Mouse (Mus musculus) embryonic facial prominence, embryonic 13.5 days (tissue): ENCODE data around the gene Dcaf10. TPM values are rescaled to one million over a fixed set of nuclear protein-coding genes. Genes with fewer than 3 reads are reported as not detected.
"Not testable (repeated sequence)": the region's sequence is repeated elsewhere in the genome, so short reads cannot be mapped to it uniquely, and the experiment has no call there.

Experiments
- ATAC-seq: fragments of 200-750 bp; cut with Nextera tagmentation; 2 replicates; pipeline ENCODE4 v1.8.0; 2017; ENCODE audit warnings: low read depth; ENCODE audit not compliant: insufficient number of reproducible peaks, insufficient read depth, low FRiP score, low TSS enrichment
- H3K27ac ChIP-seq: fragments of 300-500 bp; sonication (generic); 2 replicates; pipeline ENCODE4 v1.5.1; 2015; ENCODE audit warnings: moderate library complexity, mild to moderate bottlenecking, inconsistent platforms
- H3K27me3 ChIP-seq: fragments of 300-500 bp; sonication (generic); 2 replicates; pipeline ENCODE4 v1.6.1; 2015; ENCODE audit warnings: mild to moderate bottlenecking, inconsistent platforms
- H3K36me3 ChIP-seq: fragments of 300-500 bp; sonication (generic); 2 replicates; pipeline ENCODE4 v1.6.1; 2015; ENCODE audit warnings: mild to moderate bottlenecking, inconsistent platforms
- H3K4me1 ChIP-seq: fragments of 300-500 bp; sonication (generic); 2 replicates; pipeline ENCODE4 v1.6.1; 2015; ENCODE audit warnings: inconsistent platforms
- H3K4me2 ChIP-seq: fragments of 300-500 bp; sonication (generic); 2 replicates; pipeline ENCODE4 v1.6.1; 2015; ENCODE audit warnings: moderate library complexity, mild to moderate bottlenecking, inconsistent platforms
- H3K4me3 ChIP-seq: fragments of 300-500 bp; sonication (generic); 2 replicates; pipeline ENCODE4 v1.5.1; 2015; ENCODE audit warnings: mild to moderate bottlenecking, inconsistent platforms
- H3K9ac ChIP-seq: fragments of 300-500 bp; sonication (generic); 2 replicates; pipeline ENCODE4 v1.6.1; 2015; ENCODE audit warnings: mild to moderate bottlenecking, inconsistent platforms
- H3K9me3 ChIP-seq: fragments of 300-500 bp; sonication (generic); 2 replicates; pipeline ENCODE4 v1.6.1; 2016; ENCODE audit warnings: inconsistent platforms
- WGBS: fragments of 180-500 bp; shearing (Covaris S2); methylation state at CpG from one replicate; pipeline ENCODE4 v1.1.7; 2015; ENCODE audit warnings: mixed read lengths; 5-methylcytosine and 5-hydroxymethylcytosine counted together
- polyA plus RNA-seq: library from polyadenylated mRNA; unstranded; fragments of >200 nt; fragmentation: Nextera tagmentation; extraction: Ambion mirVana; gene quantifications from 2 replicates; pipeline ENCODE4 v1.2.1, GENCODE M21; 2015

The Dcaf10 gene
- polyA plus RNA-seq, 1 experiment from 2014 or later: 12.5 TPM

GRCm38 (mm10) chr4:45342286-45343155 lies 620 bp downstream of the Dcaf10 start, which contains the start of gene Exosc3:
Exosc3 (minus strand) TSS chr4:45342732.
- Histone ChIP-seq H3K4me1 (peaks cover 22% of the 10 kb centered on the region), H3K9ac (peak within 1 kb of the TSS; percentile 97), H3K9me3 (no peaks in the 10 kb centered on the region), H3K36me3 (peaks cover 19% of the 10 kb centered on the region), H3K27ac (peak within 1 kb of the TSS; percentile 97), H3K4me2 (peak within 1 kb of the TSS; percentile 80), H3K27me3 (no peaks in the 10 kb centered on the region), H3K4me3 (peak within 1 kb of the TSS; percentile 97)
- ATAC-seq: peak; percentile 87
- WGBS: under 1% methylated on average over 76 of the region's 76 CpGs

- no peak for ATAC-seq
- Histone ChIP-seq H3K9me3 (no peaks in the 10 kb centered on the region), H3K36me3 (peaks cover 28% of the 10 kb centered on the region), H3K27ac (no peak overlapping the region), H3K9ac (no peak overlapping the region), H3K4me1 (no peaks in the 10 kb centered on the region), H3K4me2 (no peak overlapping the region), H3K4me3 (no peak overlapping the region), H3K27me3 (no peaks in the 10 kb centered on the region)
- 88% methylated on average over 3 of the region's 3 CpGs for WGBS
These were observed 14.8 kb downstream of the Dcaf10 start for GRCm38 (mm10) chr4:45356653-45357052.

DNA sequence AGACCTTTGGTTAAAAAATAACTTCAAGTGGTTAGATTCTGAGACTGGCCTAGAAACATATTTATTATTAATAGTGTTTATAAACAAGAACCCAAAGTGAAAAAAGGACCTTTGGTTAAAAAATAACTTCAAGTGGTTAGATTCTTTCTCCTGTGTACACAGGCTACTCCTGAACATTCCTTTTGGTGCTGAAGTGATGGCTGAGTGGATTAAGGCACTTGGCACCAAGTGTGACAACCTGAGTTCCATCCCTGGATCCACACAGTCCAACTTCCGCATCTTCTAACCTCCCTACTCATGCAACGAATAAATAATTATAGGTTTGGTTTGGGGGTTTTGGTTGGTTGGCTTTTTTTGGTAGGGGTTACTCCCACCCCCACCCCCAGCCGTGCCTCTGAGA lies 29.4 kb downstream of the Dcaf10 start:
- H3K9me3 ChIP-seq: no peaks in the 10 kb centered on the region
- no peaks in the 10 kb centered on the region for H3K27me3 ChIP-seq
- H3K4me3 ChIP-seq: no peak overlapping the region
- H3K27ac ChIP-seq: no peak overlapping the region
- ATAC-seq: no peak
- 70% methylated on average over 3 of the region's 3 CpGs for WGBS
- no peaks in the 10 kb centered on the region for H3K4me1 ChIP-seq
- H3K36me3 ChIP-seq: peaks cover 67% of the 10 kb centered on the region
- no peak overlapping the region for H3K4me2 ChIP-seq
- H3K9ac ChIP-seq: no peak overlapping the region

- Histone ChIP-seq H3K4me3 (no peak overlapping the region), H3K4me1 (no peaks in the 10 kb centered on the region), H3K4me2 (no peak overlapping the region), H3K27me3 (no peaks in the 10 kb centered on the region), H3K9ac (no peak overlapping the region), H3K27ac (no peak overlapping the region), H3K36me3 (peaks cover 75% of the 10 kb centered on the region), H3K9me3 (no peaks in the 10 kb centered on the region)
- no peak for ATAC-seq
- 93% methylated on average over 5 of the region's 5 CpGs for WGBS
These were observed 33.0 kb downstream of the Dcaf10 start for GRCm38 (mm10) chr4:45374879-45375278.

DNA sequence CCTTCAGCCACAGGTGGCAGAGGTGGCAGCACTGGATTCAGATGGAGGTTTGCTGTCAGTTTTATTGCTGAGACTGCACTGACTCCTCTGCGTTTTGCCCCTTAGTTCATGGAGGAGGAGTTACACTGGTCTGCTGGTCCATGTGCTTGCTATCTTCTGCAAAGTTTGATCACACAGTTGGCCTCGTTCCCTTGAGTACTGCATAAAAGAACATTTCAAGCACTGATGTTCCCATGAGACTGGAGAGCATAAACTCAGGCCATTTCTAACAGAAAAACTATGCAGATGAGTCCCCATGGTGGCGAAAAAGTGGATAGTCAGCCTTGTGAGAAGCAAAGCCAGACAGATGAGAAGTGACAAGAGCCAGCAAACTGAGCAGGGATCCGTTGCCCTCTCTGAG lies 34.7 kb downstream of the Dcaf10 start:
- H3K4me3 ChIP-seq: no peak overlapping the region
- peaks cover 63% of the 10 kb centered on the region for H3K36me3 ChIP-seq
- H3K4me2 ChIP-seq: no peak overlapping the region
- WGBS: 89% methylated on average over 4 of the region's 4 CpGs
- H3K27me3 ChIP-seq: no peaks in the 10 kb centered on the region
- no peak for ATAC-seq
- H3K9me3 ChIP-seq: no peaks in the 10 kb centered on the region
- no peak overlapping the region for H3K27ac ChIP-seq
- H3K9ac ChIP-seq: no peak overlapping the region
- no peaks in the 10 kb centered on the region for H3K4me1 ChIP-seq

- not testable (repeated sequence) for H3K4me2 ChIP-seq, H3K9ac ChIP-seq, H3K4me3 ChIP-seq, H3K9me3 ChIP-seq, ATAC-seq, H3K27ac ChIP-seq, H3K27me3 ChIP-seq, H3K4me1 ChIP-seq
- H3K36me3 ChIP-seq: peaks cover 21% of the 10 kb centered on the region
- 88% methylated on average over 10 of the region's 10 CpGs for WGBS
These were observed 39.1 kb downstream of the Dcaf10 start for GRCm38 (mm10) chr4:45380903-45381580.

GRCm38 (mm10) chr4:45382133-45382532 lies 40.2 kb downstream of the Dcaf10 start:
- not testable (repeated sequence) for H3K27ac ChIP-seq, H3K9ac ChIP-seq, H3K9me3 ChIP-seq, H3K4me2 ChIP-seq, H3K27me3 ChIP-seq, H3K4me1 ChIP-seq, ATAC-seq, H3K4me3 ChIP-seq
- peaks cover 13% of the 10 kb centered on the region for H3K36me3 ChIP-seq
- 79% methylated on average over 2 of the region's 2 CpGs for WGBS

DNA sequence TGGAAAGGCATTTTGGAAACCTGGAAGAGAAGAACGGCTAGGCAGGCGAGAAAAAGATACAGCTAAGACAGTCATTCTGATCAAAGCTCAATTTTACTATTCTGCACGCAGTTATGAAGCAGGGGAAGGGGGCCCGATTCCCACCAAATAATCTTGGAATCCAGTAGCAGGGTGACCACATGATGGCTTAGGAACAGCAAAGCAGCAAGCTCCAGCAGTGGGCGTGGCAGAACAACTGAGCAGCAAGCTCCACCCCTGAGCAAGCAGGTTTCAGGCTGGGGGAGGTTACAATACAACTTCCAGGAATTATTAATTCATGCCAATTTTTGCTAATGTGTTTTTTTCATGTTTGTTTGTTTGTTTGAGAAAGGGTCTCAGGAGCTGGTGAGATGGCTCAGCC lies 45.4 kb downstream of the Dcaf10 start:
- H3K9ac ChIP-seq, H3K27ac ChIP-seq, H3K4me1 ChIP-seq, H3K4me3 ChIP-seq, H3K36me3 ChIP-seq, H3K9me3 ChIP-seq, H3K27me3 ChIP-seq, H3K4me2 ChIP-seq, ATAC-seq: not testable (repeated sequence)
- WGBS: 93% methylated on average over 5 of the region's 5 CpGs

DNA sequence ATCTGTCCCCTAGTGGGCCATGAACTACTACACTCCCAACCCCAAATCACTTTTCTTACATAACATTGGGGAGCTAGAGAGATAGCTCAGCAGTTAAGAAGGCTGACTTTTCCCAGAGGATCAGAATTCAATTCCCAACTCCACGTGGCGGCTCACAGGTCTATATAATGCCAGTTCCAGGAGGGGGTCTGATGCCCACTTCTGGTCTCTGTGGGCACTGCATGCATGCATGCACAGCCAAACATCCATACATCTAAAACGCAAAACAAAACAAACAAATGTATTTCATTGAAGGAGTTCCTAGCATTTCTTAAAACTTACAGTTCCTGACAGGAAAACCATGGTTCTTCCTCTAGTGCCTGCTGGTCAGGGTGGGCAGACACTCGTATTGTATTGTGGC lies 50.2 kb downstream of the Dcaf10 start:
- Histone ChIP-seq H3K27ac (no peak overlapping the region), H3K27me3 (no peaks in the 10 kb centered on the region), H3K4me2 (no peak overlapping the region), H3K4me1 (no peaks in the 10 kb centered on the region), H3K9ac (no peak overlapping the region), H3K36me3 (peaks cover 14% of the 10 kb centered on the region), H3K9me3 (no peaks in the 10 kb centered on the region), H3K4me3 (no peak overlapping the region)
- 77% methylated on average over 4 of the region's 4 CpGs for WGBS
- ATAC-seq: no peak

GRCm38 (mm10) chr4:45392572-45392971 lies 50.7 kb downstream of the Dcaf10 start:
- WGBS: 64% methylated on average over 11 of the region's 11 CpGs
- H3K4me2 ChIP-seq: no peak overlapping the region
- H3K9ac ChIP-seq: no peak overlapping the region
- H3K9me3 ChIP-seq: no peaks in the 10 kb centered on the region
- H3K4me1 ChIP-seq: no peaks in the 10 kb centered on the region
- ATAC-seq: no peak
- peaks cover 17% of the 10 kb centered on the region for H3K36me3 ChIP-seq
- no peak overlapping the region for H3K4me3 ChIP-seq
- no peak overlapping the region for H3K27ac ChIP-seq
- no peaks in the 10 kb centered on the region for H3K27me3 ChIP-seq

DNA sequence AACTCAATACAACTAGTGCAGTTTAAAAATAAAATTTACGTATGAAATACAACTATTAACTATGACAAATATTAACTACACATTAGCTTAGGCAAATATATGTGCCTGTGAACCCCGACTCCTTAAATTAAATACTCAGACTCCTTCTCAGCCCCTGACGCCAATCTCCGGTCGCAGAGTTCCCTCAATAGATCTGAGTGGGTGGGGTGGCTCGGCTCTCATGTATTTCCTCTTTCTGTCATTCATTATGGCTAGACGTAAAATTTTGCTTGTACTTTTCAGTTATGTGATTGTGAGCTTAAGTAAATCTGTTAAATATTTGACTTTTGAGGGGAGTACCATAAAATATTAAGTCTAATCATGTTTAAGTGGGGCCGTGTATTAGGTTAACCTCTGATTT lies 51.1 kb downstream of the Dcaf10 start:
- Histone ChIP-seq H3K9ac (no peak overlapping the region), H3K4me1 (no peaks in the 10 kb centered on the region), H3K27ac (no peak overlapping the region), H3K9me3 (no peaks in the 10 kb centered on the region), H3K27me3 (no peaks in the 10 kb centered on the region), H3K4me3 (no peak overlapping the region), H3K4me2 (no peak overlapping the region), H3K36me3 (peaks cover 21% of the 10 kb centered on the region)
- WGBS: 69% methylated on average over 8 of the region's 8 CpGs
- no peak for ATAC-seq

- H3K4me1 ChIP-seq: no peaks in the 10 kb centered on the region
- WGBS: 82% methylated on average over 5 of the region's 5 CpGs
- H3K9me3 ChIP-seq: no peaks in the 10 kb centered on the region
- H3K27ac ChIP-seq: no peak overlapping the region
- H3K4me3 ChIP-seq: no peak overlapping the region
- no peaks in the 10 kb centered on the region for H3K27me3 ChIP-seq
- H3K36me3 ChIP-seq: peaks cover 28% of the 10 kb centered on the region
- H3K4me2 ChIP-seq: no peak overlapping the region
- no peak for ATAC-seq
- no peak overlapping the region for H3K9ac ChIP-seq
These were observed 51.8 kb downstream of the Dcaf10 start for GRCm38 (mm10) chr4:45393658-45394057.
